Mouse (Mus musculus) bone marrow, adult 2 months (tissue): ENCODE measurements around the gene Hdac11. TPM values are rescaled to one million over a fixed set of nuclear protein-coding genes. Genes with fewer than 3 reads are reported as not detected.
A peak's percentile ranks its signal among the peaks of the same experiment; 100 is the strongest.

Source experiments
- H3K27ac ChIP-seq: fragments of 200-500 bp; 2 replicates; pipeline ENCODE4 v1.5.1; 2012; ENCODE audit warnings: low read depth, mild to moderate bottlenecking, control low read depth, inconsistent platforms, low read length; ENCODE audit not compliant: control insufficient read depth, poor library complexity, insufficient read depth
- H3K4me1 ChIP-seq: fragments of 200-500 bp; 2 replicates; pipeline ENCODE4 v1.6.1; 2011; ENCODE audit warnings: low read length; ENCODE audit not compliant: control insufficient read depth, insufficient read depth
- H3K4me3 ChIP-seq: fragments of 200-500 bp; replicated peaks from 2 replicates; pipeline ENCODE3; 2011; ENCODE audit warnings: mild to moderate bottlenecking, low read depth, low read length, control low read depth; ENCODE audit not compliant: control insufficient read depth
- CTCF ChIP-seq: fragments of 200-500 bp; IDR thresholded peaks from 2 replicates; pipeline ENCODE4 v1.5.1; 2011; ENCODE audit warnings: low read length, control low read depth; ENCODE audit not compliant: control insufficient read depth, insufficient read depth
- POLR2A ChIP-seq: fragments of 200-500 bp; IDR thresholded peaks from 2 replicates; pipeline ENCODE4 v1.6.1; 2011; ENCODE audit warnings: low read depth, mild to moderate bottlenecking, control low read depth, low read length, borderline replicate concordance; ENCODE audit not compliant: control insufficient read depth
- WGBS: fragments of 180-500 bp; shearing (Covaris S2); methylation state at CpG from one replicate; pipeline ENCODE4 v1.1.7; 2018; 5-methylcytosine and 5-hydroxymethylcytosine counted together
- polyA plus RNA-seq: library from polyadenylated mRNA; stranded (reverse); fragments of >200 nt; gene quantifications from 2 replicates; pipeline ENCODE4 v1.2.4, GENCODE M21; 2011; ENCODE audit warnings: low replicate concordance; ENCODE audit not compliant: missing spikeins, insufficient read depth, insufficient read length

Gene Hdac11
- polyA plus RNA-seq, 1 experiment: 7.6 TPM

DNA sequence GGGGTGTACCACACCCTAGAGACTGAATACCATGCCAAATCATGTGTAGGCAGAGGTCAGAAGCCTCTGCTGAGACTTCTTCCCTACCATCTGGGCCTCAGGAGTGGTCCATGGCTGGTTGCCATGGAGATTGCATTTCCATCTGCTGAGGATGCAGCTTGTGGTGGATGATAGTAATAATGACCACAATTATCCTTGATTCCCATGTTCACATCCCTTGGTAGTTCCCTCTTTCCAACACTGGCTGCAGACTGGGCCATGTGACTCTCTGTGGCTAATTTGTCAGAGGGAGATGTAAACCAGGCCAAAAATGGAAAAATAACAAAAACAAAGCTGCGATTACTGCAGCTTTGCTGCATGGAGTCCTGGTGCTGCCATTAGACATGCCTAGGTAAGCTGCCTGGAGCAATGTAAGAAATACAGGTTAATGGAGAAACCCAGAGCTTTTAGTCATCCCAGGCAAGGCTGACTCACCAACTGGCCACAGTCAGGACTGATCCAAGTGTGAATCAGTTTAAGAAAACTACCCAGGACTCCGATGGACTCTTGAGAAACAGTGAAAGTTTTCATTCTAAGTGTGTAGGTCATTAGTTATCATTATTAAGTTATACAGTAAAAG is 9.2 kb upstream of the Hdac11 start:
- 80% methylated on average over 2 of the region's 2 CpGs for WGBS
- TF ChIP-seq POLR2A (no peak), CTCF (no peak)
- Histone ChIP-seq H3K4me3 (no peak overlapping the region), H3K4me1 (peaks cover 3% of the 10 kb centered on the region; the same call in 1 of the 2 replicates), H3K27ac (no peak overlapping the region)

DNA sequence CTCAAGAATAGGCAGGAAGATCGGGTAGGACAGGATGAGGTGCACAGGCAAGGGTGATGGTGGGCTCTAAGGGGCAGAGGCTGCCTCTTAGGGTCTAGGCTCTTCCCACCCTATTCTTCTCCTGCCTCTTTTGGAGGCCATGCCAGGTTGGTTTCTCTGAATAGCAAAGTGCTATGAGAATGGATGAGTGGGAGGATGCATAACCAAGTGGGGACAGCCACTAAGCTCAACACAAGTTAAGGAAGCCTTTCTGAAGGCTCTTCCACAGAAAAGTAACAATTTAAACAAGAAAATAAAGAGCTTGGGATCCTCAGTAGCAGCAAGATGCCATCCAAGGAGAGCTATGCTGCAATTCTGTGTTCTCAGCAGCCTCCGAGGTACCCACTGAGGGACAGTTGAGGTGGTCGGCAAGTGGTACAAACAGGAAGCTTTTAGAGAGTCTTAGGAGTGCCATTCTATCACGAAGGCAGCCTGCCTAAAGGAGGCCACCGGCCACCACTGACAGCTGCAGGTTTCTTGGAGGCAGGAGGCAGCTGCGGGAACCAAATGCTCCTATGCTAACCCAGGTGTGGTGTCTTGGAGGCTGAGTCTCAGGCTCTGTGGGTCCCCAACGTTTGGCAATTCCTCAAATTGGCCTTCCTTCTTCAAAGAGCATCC is 3.4 kb upstream of the Hdac11 start:
- Histone ChIP-seq H3K4me1 (peaks cover 5% of the 10 kb centered on the region; the same call in 1 of the 2 replicates), H3K4me3 (no peak overlapping the region), H3K27ac (peak overlapping the region; percentile 19; the same call in 1 of the 2 replicates)
- WGBS: 31% methylated on average over 7 of the region's 7 CpGs
- TF ChIP-seq POLR2A: no peak
- no peak for TF ChIP-seq CTCF

DNA sequence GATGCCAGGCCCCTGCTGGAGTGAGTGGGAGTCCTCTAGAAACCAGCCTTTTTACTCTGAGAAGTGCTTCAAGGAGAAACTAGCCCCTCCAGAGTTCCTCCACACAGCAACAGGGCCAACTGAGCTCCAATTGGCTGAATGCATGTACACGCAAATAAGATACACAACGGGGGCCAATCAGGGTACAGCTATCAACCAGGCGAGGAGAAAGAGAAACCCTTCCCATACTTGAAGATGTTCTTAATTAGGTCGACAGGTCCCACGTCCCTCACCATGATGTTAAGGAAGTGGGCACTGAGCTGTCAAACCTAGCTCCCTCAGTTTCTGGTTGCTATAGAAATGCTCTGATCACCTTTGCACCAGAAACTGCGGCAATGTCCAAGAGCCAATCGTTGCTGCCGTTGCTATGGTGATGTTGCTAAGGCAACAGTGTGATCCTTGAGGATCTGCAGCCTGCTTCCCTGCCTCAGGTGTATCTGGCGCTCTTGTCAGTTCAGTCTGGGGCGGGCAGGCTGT is 2.9 kb upstream of the Hdac11 start:
- Histone ChIP-seq H3K27ac (no peak overlapping the region), H3K4me1 (peaks cover 5% of the 10 kb centered on the region; the same call in 1 of the 2 replicates), H3K4me3 (peak overlapping the region; percentile 2)
- TF ChIP-seq POLR2A (no peak), CTCF (no peak)
- 14% methylated on average over 10 of the region's 10 CpGs for WGBS

DNA sequence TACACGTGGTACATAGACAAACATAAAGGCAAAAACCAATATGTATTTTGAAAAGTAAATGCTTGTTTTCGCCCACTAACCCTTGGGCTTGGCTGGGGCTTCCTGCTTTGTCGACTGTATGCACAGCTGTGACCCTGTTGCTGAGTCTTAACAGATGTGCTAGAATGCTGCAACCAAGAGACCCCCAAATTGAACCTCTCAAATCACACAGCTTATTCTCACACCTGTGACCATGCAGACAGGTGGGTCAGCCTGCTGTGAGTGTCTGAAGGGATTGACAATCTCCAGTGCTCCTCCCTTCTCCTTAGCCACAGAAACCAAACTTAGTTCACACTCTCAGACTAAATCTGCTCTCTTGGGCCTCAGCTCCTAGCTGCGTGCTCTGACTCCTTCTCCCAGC is 1.8 kb upstream of the Hdac11 start:
- H3K27ac ChIP-seq: no peak overlapping the region
- TF ChIP-seq POLR2A (no peak), CTCF (no peak)
- 57% methylated on average over 4 of the region's 4 CpGs for WGBS
- peaks cover 5% of the 10 kb centered on the region for H3K4me1 ChIP-seq
- no peak overlapping the region for H3K4me3 ChIP-seq

DNA sequence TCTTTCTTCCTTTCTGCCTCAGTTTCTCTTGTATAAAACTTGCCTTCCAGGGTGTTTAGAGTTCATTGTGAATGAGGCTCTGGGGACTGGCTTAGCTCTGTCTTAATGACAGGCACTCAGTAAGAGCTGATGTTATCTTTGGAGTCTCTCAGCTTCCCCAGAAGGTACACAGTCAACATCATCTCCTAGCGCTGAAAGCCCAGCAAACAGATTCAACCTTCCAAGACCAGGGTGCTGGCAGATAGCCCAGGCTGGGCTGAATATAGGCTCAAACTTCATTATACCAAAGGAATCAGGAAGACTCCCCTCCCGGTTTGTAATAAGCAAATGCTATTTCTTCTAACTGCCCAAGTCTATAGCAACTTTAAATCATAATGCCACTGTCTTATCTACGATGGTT is 1.2 kb upstream of the Hdac11 start:
- H3K4me1 ChIP-seq: peaks cover 5% of the 10 kb centered on the region
- H3K27ac ChIP-seq: no peak overlapping the region
- no peak for TF ChIP-seq POLR2A
- TF ChIP-seq CTCF: no peak
- no peak overlapping the region for H3K4me3 ChIP-seq
- 66% methylated on average over 3 of the region's 3 CpGs for WGBS

DNA sequence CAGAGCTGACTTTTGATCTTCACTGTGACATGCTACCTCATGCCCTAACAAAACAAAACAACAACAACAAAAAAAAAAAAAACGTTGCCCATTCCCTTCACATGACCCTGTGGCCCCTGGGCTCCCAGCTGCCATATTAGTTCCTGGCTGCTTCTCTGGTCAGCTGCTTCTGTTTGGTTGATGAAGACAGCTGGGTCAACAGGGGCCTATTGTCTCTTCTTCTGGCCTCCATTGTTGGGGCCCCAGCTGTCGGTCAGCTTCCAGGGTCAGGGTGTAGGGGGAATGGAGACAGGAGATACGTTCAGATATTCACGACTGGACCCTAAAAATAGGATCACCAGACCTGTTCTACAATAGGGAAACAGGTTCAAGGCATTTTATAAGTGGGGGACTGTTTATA is 403 bp upstream of the Hdac11 start:
- WGBS: 47% methylated on average over 4 of the region's 4 CpGs
- Histone ChIP-seq H3K27ac (no peak overlapping the region), H3K4me3 (no peak overlapping the region), H3K4me1 (peaks cover 5% of the 10 kb centered on the region)
- TF ChIP-seq CTCF (no peak), POLR2A (no peak)

DNA sequence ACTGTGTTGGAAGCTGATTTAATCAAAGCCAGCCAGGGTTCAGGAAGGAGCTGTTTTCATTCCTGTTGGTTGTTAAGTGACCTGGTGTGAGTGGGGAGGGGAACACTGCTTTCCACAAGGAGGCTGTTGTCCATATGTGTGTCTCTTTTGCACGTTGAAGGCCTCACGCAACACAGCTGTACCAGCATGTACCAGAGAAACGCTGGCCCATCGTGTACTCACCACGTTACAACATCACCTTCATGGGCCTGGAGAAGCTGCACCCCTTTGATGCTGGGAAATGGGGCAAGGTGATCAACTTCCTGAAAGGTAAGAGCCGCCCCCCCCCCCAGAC is 739 bp downstream of the Hdac11 start:
- Histone ChIP-seq H3K4me3 (peak overlapping the region; percentile 63), H3K27ac (no peak overlapping the region), H3K4me1 (peaks cover 5% of the 10 kb centered on the region)
- WGBS: 47% methylated on average over 6 of the region's 6 CpGs
- TF ChIP-seq POLR2A: no peak
- TF ChIP-seq CTCF: no peak

DNA sequence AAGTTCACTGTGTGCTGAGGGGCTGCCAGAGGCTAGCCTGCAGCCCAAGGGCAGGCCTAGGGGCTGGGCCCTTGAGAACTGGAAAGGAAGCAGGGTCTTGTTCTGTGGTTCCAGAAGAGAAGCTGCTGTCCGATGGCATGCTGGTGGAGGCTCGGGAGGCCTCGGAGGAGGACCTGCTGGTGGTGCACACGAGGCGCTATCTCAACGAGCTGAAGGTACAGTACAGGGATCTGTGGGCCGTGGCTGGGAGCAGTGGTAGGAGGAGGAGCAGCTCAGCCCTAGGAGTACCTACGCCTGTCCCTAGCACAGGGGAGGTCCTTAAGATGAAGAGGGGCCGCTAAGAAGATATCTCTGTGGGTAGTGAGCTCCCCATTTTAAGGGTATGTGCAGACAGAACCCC is 2.6 kb downstream of the Hdac11 start:
- H3K27ac ChIP-seq: no peak overlapping the region
- H3K4me1 ChIP-seq: peaks cover 4% of the 10 kb centered on the region
- no peak overlapping the region for H3K4me3 ChIP-seq
- TF ChIP-seq POLR2A: no peak
- TF ChIP-seq CTCF: no peak
- WGBS: 53% methylated on average over 9 of the region's 9 CpGs

DNA sequence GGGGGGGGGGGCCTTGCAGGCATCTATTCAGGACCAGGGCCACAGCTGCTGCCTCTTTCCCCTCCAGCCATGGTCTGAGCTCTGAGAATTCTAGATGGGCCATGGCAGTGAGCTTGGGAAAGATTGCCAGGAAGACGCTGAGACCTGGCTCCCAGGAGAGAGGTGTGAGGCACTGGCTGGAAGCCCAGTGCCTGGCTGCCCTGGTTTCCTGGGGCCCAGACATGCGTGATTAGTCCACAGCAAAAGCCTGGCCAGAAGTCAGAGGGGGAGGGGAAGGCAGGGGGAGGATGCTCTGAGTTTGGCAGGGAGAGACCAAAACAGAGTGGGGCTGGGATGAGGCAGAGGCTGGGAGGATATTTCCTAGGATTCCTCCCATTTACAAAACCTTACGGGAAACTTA is 3.9 kb downstream of the Hdac11 start:
- H3K27ac ChIP-seq: no peak overlapping the region
- no peak overlapping the region for H3K4me3 ChIP-seq
- no peak for TF ChIP-seq CTCF
- no peak for TF ChIP-seq POLR2A
- peaks cover 4% of the 10 kb centered on the region for H3K4me1 ChIP-seq
- 67% methylated on average over 3 of the region's 3 CpGs for WGBS
